Comparison of ENCODE assay signal across 14 mouse cellular contexts in genomic region chr11:54080435-54080834, GRCm38 (mm10). TPM values are rescaled to one million over a fixed set of nuclear protein-coding genes. Genes with fewer than 3 reads are reported as not detected.
A peak's percentile ranks its signal among the peaks of the same experiment; 100 is the strongest.
DNase-seq lines count a peak whose midpoint lies in the region; ATAC-seq and TF ChIP-seq lines count a peak whose summit lies in the region.
"Had no signal": no experiment of that assay in that cellular context is flagged by ENCODE, and none has a peak within 500 bp of the region (broad histone marks: within the 10 kb centered on the region; RNA-seq: fewer than 3 reads in every experiment).

No protein-coding gene starts in this region.

- ATAC-seq in kidney, postnatal 0 days (replicated peaks; ENCODE audit: low FRiP score, low read depth): no peak
- ATAC-seq in intestine, embryonic 15.5 days: peak; percentile 90
- ATAC-seq in stomach, embryonic 15.5 days (ENCODE audit: insufficient read depth, low FRiP score, low read depth): peak; percentile 50; the same call in 1 of the 2 replicates
- ATAC-seq: liver, postnatal 0 days had no signal

- H3K4me2 ChIP-seq in kidney, postnatal 0 days (ENCODE audit: low read length): no peak overlapping the region
- H3K4me2 ChIP-seq in intestine, embryonic 15.5 days (replicated peaks): no peak overlapping the region
- H3K4me2 ChIP-seq in stomach, embryonic 15.5 days: no peak overlapping the region
- H3K4me2 ChIP-seq: heart, embryonic 11.5 days; limb, embryonic 13.5 days had no signal

- no peaks in the 10 kb centered on the region for H3K36me3 ChIP-seq in kidney, postnatal 0 days (ENCODE audit: insufficient read depth, low read length)
- no peaks in the 10 kb centered on the region for H3K36me3 ChIP-seq in intestine, embryonic 15.5 days
- H3K36me3 ChIP-seq in stomach, embryonic 15.5 days: no peaks in the 10 kb centered on the region
- H3K36me3 ChIP-seq: limb, embryonic 13.5 days had no signal

- no peak overlapping the region for H3K4me3 ChIP-seq in kidney, postnatal 0 days (replicated peaks; ENCODE audit: low read depth, low read length)
- no peak overlapping the region for H3K4me3 ChIP-seq in intestine, embryonic 15.5 days (replicated peaks)
- H3K4me3 ChIP-seq in stomach, embryonic 15.5 days (replicated peaks): no peak overlapping the region
- H3K4me3 ChIP-seq: left cerebral cortex, adult 2 months; limb, embryonic 13.5 days had no signal

- H3K9me3 ChIP-seq in kidney, postnatal 0 days (replicated peaks; ENCODE audit: low read length): no peaks in the 10 kb centered on the region
- H3K9me3 ChIP-seq in intestine, embryonic 15.5 days: no peaks in the 10 kb centered on the region
- no peaks in the 10 kb centered on the region for H3K9me3 ChIP-seq in stomach, embryonic 15.5 days
- H3K9me3 ChIP-seq: limb, embryonic 13.5 days had no signal

- no peak overlapping the region for H3K27ac ChIP-seq in kidney, postnatal 0 days
- no peak overlapping the region for H3K27ac ChIP-seq in intestine, embryonic 15.5 days
- H3K27ac ChIP-seq in stomach, embryonic 15.5 days: no peak overlapping the region; the same call in 1 of the 2 replicates
- H3K27ac ChIP-seq: left cerebral cortex, adult 2 months; limb, embryonic 13.5 days had no signal

- H3K9ac ChIP-seq in kidney, postnatal 0 days (ENCODE audit: low read depth, low read length): no peak overlapping the region
- no peak overlapping the region for H3K9ac ChIP-seq in intestine, embryonic 15.5 days
- no peak overlapping the region for H3K9ac ChIP-seq in stomach, embryonic 15.5 days
- H3K9ac ChIP-seq: limb, embryonic 13.5 days; liver, postnatal 0 days had no signal

- 16% methylated on average over 7 of the region's 7 CpGs for WGBS in kidney, postnatal 0 days
- 26% methylated on average over 7 of the region's 7 CpGs for whole genome bisulfite sequencing in intestine, embryonic 15.5 days
- 32% methylated on average over 7 of the region's 7 CpGs for WGBS in stomach, embryonic 15.5 days

- TF ChIP-seq CTCF in kidney, postnatal 0 days (IDR thresholded peaks at IDR 0.05; ENCODE audit: low read depth): no peak

- H3K4me1 ChIP-seq in kidney, postnatal 0 days (replicated peaks; ENCODE audit: insufficient read depth, low read length): no peaks in the 10 kb centered on the region
- H3K4me1 ChIP-seq in intestine, embryonic 15.5 days (replicated peaks): no peaks in the 10 kb centered on the region
- no peaks in the 10 kb centered on the region for H3K4me1 ChIP-seq in stomach, embryonic 15.5 days

- H3K27me3 ChIP-seq in kidney, postnatal 0 days (ENCODE audit: insufficient read depth, low read length): no peaks in the 10 kb centered on the region
- no peaks in the 10 kb centered on the region for H3K27me3 ChIP-seq in intestine, embryonic 15.5 days (replicated peaks)
- H3K27me3 ChIP-seq in stomach, embryonic 15.5 days (replicated peaks): no peaks in the 10 kb centered on the region
- H3K27me3 ChIP-seq: limb, embryonic 13.5 days had no signal

- peak; percentile 48 for DNase-seq in kidney, postnatal 0 days (ENCODE audit: low spot score)
- DNase-seq in kidney, postnatal 25 days: no peak
- DNase-seq in thymus, postnatal 36 days: peak; percentile 71 to 83
- no peak for DNase-seq in layer of hippocampus, adult 9-10 months (ENCODE audit: low spot score)
- no peak for DNase-seq in urinary bladder, adult 2 months (ENCODE audit: low spot score)
- DNase-seq: adrenal gland, postnatal 14 days; cerebellum, adult 9-10 months; liver, postnatal 0 days; midbrain, embryonic 14.5 days had no signal

RNA-seq across cellular contexts. Expression of gene Pdlim4, which starts 11.6 kb away (rescaled TPM):
- polyA plus RNA-seq in kidney, postnatal 0 days (2015; fragmentation: Nextera tagmentation; extraction: Ambion mirVana): 47.5 and 52.9 TPM in 2 replicates
- 35.9 and 42.1 TPM in 2 replicates for polyA plus RNA-seq in intestine, embryonic 15.5 days (2015; fragmentation: Nextera tagmentation; extraction: Ambion mirVana)
- polyA plus RNA-seq in stomach, embryonic 15.5 days (2015; fragmentation: Nextera tagmentation; extraction: Ambion mirVana): 49.9 and 52.0 TPM in 2 replicates
- polyA plus RNA-seq in urinary bladder, adult 2 months (2012; rRNA removed): 170 and 183 TPM in 2 replicates

RNA-seq across cellular contexts. Expression of gene P4ha2, which starts 19.5 kb away (rescaled TPM):
- polyA plus RNA-seq in kidney, postnatal 0 days (2015; fragmentation: Nextera tagmentation; extraction: Ambion mirVana): 11.2 and 13.9 TPM in 2 replicates
- 41.8 and 44.8 TPM in 2 replicates for polyA plus RNA-seq in intestine, embryonic 15.5 days (2015; fragmentation: Nextera tagmentation; extraction: Ambion mirVana)
- 54.8 and 59.5 TPM in 2 replicates for polyA plus RNA-seq in stomach, embryonic 15.5 days (2015; fragmentation: Nextera tagmentation; extraction: Ambion mirVana)
- 26.5 and 26.7 TPM in 2 replicates for polyA plus RNA-seq in urinary bladder, adult 2 months (2012; rRNA removed)

RNA-seq across cellular contexts. Expression of gene Slc22a4, which starts 52.5 kb away (rescaled TPM):
- 3.6 TPM in 2 replicates for polyA plus RNA-seq in kidney, postnatal 0 days (2015; fragmentation: Nextera tagmentation; extraction: Ambion mirVana)
- 0.72 and 1.4 TPM in 2 replicates for polyA plus RNA-seq in intestine, embryonic 15.5 days (2015; fragmentation: Nextera tagmentation; extraction: Ambion mirVana)
- 2.0 and 3.0 TPM in 2 replicates for polyA plus RNA-seq in stomach, embryonic 15.5 days (2015; fragmentation: Nextera tagmentation; extraction: Ambion mirVana)
- polyA plus RNA-seq in urinary bladder, adult 2 months (2012; rRNA removed): 1.5 and 2.6 TPM in 2 replicates

Comparison
In these comparisons a context has a peak if more than half of its experiments do, and no peak if none do; other contexts are left out.
1. DNase-seq: peak in kidney, postnatal 0 days (single experiment) and thymus, postnatal 36 days (2 of 2); none in kidney, postnatal 25 days (0 of 2), layer of hippocampus, adult 9-10 months (single experiment) and urinary bladder, adult 2 months (single experiment).